Mouse (Mus musculus): ENCODE results near the gene Plcb4. TPM values are rescaled to one million over a fixed set of nuclear protein-coding genes. Genes with fewer than 3 reads are reported as not detected.
"Not testable (repeated sequence)": the region's sequence is repeated elsewhere in the genome, so short reads cannot be mapped to it uniquely, and the experiment has no call there.

Plcb4 gene
- polyA plus RNA-seq, 1 experiment from 2014 or later = 15.9 TPM

DNA sequence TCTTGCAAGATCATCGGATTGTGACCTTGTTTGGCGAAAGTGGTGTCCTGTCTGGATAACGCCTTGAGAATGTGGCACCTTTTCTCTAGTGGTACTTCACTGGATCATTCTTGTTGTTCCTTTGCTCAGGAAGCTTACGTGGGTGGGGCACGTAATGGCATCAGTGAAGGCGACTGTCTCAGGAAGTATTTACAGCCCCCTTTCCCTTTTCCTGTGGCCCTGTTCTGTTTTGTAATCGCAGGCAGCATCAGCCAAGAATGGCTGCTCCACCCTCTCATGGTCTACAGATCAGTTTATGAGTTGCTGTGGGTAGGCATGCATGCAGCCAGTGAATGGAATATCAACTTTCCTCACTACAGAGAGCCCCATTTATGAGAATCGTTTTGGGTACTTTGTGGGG lies 21.2 kb downstream of the Plcb4 start:
- H3K4me3 ChIP-seq = no peak overlapping the region
- no peak overlapping the region for H3K27ac ChIP-seq
- peaks cover 11% of the 10 kb centered on the region for H3K4me1 ChIP-seq
- no peaks in the 10 kb centered on the region for H3K9me3 ChIP-seq
- 89% methylated on average over 8 of the region's 8 CpGs for WGBS
- H3K36me3 ChIP-seq (replicated peaks) = no peaks in the 10 kb centered on the region
- no peaks in the 10 kb centered on the region for H3K27me3 ChIP-seq (ENCODE audit: poor library complexity, severe bottlenecking)
- no peak for DNase-seq (ENCODE audit: extremely low spot score, low spot score)

DNA sequence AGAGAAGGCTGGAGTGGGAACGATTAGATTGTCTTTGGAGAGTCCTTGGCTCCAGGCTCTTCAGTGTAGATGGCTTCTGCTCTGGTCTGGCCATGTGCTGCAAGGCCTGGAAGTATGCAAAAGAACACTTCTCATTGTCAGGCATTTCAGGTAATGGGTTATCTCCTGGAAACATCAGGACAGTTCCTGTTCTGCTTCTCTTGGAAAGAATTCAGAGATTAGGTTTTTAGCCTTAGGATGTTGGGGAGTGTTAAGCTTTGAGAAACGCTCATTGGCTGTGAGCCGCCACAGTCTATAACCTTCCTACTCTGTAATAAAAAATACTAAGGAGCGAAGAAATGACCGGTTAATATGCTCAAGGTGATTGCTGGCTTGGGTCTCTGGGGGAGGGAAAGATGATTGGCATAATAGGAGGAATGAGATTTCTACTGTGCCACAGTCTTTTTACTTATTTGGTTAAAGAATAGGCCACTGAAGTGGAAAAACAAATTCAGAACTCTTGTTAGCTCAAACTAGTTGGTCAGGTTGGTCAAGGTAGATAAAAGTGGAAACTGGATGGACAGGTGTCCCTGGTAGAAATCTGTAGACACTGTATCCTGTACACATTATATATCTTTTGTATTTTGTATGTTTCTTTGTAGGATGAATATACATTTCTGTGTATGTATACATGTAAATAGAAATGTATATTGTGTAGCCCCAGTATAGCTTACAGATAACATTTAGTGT lies 21.8 kb downstream of the Plcb4 start:
- whole genome bisulfite sequencing = 93% methylated on average over 5 of the region's 5 CpGs
- Histone ChIP-seq H3K9me3 (no peaks in the 10 kb centered on the region), H3K36me3 (replicated peaks) (peaks cover under 1% of the 10 kb centered on the region; the same call in 1 of the 2 replicates), H3K27me3 (ENCODE audit: poor library complexity, severe bottlenecking) (no peaks in the 10 kb centered on the region), H3K4me3 (no peak overlapping the region), H3K27ac (no peak overlapping the region), H3K4me1 (peaks cover 11% of the 10 kb centered on the region)
- DNase-seq (ENCODE audit: extremely low spot score, low spot score) = no peak

GRCm38 (mm10) chr2:135683684-135684440 lies 25.1 kb downstream of the Plcb4 start:
- 90% methylated on average over 10 of the region's 10 CpGs for WGBS
- H3K27ac ChIP-seq = no peak overlapping the region

GRCm38 (mm10) chr2:135686692-135687091 lies 27.9 kb downstream of the Plcb4 start:
- DNase-seq (ENCODE audit: extremely low spot score, low spot score) = no peak
- no peaks in the 10 kb centered on the region for H3K9me3 ChIP-seq
- no peaks in the 10 kb centered on the region for H3K27me3 ChIP-seq (ENCODE audit: poor library complexity, severe bottlenecking)
- H3K4me1 ChIP-seq = no peaks in the 10 kb centered on the region
- WGBS = 91% methylated on average over 4 of the region's 4 CpGs
- no peak overlapping the region for H3K27ac ChIP-seq
- peaks cover 6% of the 10 kb centered on the region for H3K36me3 ChIP-seq (replicated peaks)
- H3K4me3 ChIP-seq = no peak overlapping the region

More at GRCm38 (mm10) chr2:135683684-135684440, 25.1 kb downstream of the Plcb4 start:
- no peak overlapping the region for H3K4me3 ChIP-seq
- peaks cover 6% of the 10 kb centered on the region for H3K36me3 ChIP-seq (replicated peaks)
- H3K9me3 ChIP-seq = no peaks in the 10 kb centered on the region
- H3K27me3 ChIP-seq (ENCODE audit: poor library complexity, severe bottlenecking) = no peaks in the 10 kb centered on the region
- no peak for DNase-seq (ENCODE audit: extremely low spot score, low spot score)
- H3K4me1 ChIP-seq = no peaks in the 10 kb centered on the region

- Histone ChIP-seq H3K4me1 (peaks cover 3% of the 10 kb centered on the region), H3K9me3 (no peaks in the 10 kb centered on the region), H3K36me3 (replicated peaks) (peaks cover 6% of the 10 kb centered on the region), H3K4me3 (no peak overlapping the region), H3K27ac (no peak overlapping the region), H3K27me3 (ENCODE audit: poor library complexity, severe bottlenecking) (no peaks in the 10 kb centered on the region)
- DNase-seq (ENCODE audit: extremely low spot score, low spot score) = no peak
- WGBS = 89% methylated on average over 5 of the region's 5 CpGs
Observed at GRCm38 (mm10) chr2:135687585-135687984, 28.8 kb downstream of the Plcb4 start.

DNA sequence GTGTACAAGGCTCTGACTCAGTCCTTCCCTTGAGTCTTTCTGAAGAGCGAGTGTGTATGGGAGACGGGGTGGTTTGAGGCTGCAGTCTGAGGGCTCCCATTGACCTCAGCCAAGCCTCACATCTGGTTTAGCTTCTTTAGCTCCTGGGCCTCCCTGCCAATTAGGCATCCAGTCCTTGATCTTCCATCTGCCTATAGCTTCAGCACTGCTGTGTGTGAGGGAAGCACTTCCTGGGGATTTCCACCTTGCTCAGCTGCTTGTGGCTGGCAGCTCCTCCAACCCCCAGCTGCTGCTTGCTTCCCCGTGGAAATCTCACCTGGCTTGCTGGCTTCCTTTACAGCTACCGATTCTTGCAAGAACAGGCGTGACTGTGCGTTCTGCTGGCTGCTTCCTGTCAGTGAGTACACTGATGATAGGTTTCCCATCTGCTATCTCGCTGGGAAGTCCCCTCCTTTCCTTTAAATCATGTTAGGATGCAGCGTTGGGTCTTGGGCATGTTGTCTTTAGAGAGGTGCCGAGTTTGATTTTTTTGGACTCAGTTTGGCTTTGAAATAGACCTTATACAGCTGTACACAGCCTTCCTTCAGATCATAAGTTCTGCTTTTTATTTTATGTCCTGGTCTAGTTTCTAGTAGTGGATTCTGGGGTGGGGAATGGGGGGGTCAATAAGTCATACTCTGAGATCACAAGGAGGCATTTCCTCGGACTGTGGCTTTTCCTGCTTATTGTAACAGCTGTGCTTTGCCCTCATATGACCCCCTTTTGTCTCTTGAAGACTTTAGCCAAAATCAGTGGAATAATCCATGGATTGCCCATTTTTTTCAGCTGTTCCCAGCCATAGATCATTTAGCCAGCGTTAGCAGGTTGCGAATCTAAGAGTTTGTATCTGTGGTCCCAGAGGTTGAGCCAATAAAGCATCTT lies 34.0 kb downstream of the Plcb4 start:
- Histone ChIP-seq H3K36me3 (replicated peaks) (0 out of 2 replicates have a peak, but pooled peaks cover 3% of the 10 kb centered on the region), H3K4me3 (no peak overlapping the region), H3K9me3 (no peaks in the 10 kb centered on the region), H3K27me3 (ENCODE audit: poor library complexity, severe bottlenecking) (no peaks in the 10 kb centered on the region), H3K4me1 (peaks cover 13% of the 10 kb centered on the region), H3K27ac (peak overlapping the region; percentile 0; the same call in 1 of the 2 replicates)
- WGBS = 73% methylated on average over 12 of the region's 12 CpGs
- no peak for DNase-seq (ENCODE audit: extremely low spot score, low spot score)

DNA sequence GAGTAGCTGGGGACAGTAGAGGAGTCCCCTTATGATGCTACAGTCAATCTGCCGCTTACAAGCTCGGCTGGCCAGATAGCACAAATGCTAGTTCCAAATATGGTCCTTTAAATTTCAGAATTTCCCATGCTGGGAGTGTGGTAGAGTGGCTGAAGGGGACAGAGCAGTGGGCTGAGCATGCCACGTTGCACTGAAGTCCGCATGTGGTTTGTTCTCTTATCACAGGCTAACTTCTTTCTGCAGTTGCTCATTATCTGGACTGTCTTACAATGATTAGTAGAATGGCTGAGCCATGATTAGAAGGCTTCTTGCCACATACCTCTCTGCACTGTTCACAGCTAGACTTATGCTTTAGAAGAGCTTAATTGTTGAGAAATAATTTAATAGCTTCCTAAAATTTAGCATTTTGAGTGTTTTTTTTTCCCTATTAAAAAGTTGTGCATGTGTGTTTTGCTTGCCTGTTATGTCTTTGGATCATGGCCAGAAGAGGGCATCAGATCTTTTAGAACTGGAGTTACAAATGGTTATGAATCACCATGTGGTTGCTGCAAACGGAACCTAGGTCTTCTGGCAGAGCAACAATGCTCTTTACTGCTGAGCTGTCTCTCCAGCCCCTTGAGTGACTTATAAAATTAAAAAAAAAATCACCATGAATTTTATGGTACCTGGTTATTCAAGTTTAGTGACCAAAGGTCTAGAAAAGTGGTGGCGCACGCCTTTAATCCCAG lies 42.0 kb downstream of the Plcb4 start:
- Histone ChIP-seq H3K9me3 (no peaks in the 10 kb centered on the region), H3K4me3 (no peak overlapping the region), H3K36me3 (replicated peaks) (peaks cover 19% of the 10 kb centered on the region), H3K27ac (no peak overlapping the region), H3K27me3 (ENCODE audit: poor library complexity, severe bottlenecking) (no peaks in the 10 kb centered on the region), H3K4me1 (no peaks in the 10 kb centered on the region)
- peak; percentile 6 for DNase-seq (ENCODE audit: extremely low spot score, low spot score)
- 95% methylated on average over 7 of the region's 7 CpGs for WGBS

GRCm38 (mm10) chr2:135704673-135705072 lies 45.9 kb downstream of the Plcb4 start:
- no peak for DNase-seq (ENCODE audit: extremely low spot score, low spot score)
- peaks cover 14% of the 10 kb centered on the region for H3K36me3 ChIP-seq (replicated peaks)
- H3K4me3 ChIP-seq = no peak overlapping the region
- peak overlapping the region; percentile 20; the same call in 1 of the 2 replicates for H3K27ac ChIP-seq
- H3K9me3 ChIP-seq = no peaks in the 10 kb centered on the region
- 91% methylated on average over 5 of the region's 5 CpGs for WGBS
- peaks cover 5% of the 10 kb centered on the region for H3K4me1 ChIP-seq
- H3K27me3 ChIP-seq (ENCODE audit: poor library complexity, severe bottlenecking) = no peaks in the 10 kb centered on the region

GRCm38 (mm10) chr2:135707305-135707704 lies 48.5 kb downstream of the Plcb4 start:
- H3K4me3 ChIP-seq = no peak overlapping the region
- 90% methylated on average over 2 of the region's 2 CpGs for WGBS
- peaks cover 6% of the 10 kb centered on the region for H3K36me3 ChIP-seq (replicated peaks)
- no peaks in the 10 kb centered on the region for H3K9me3 ChIP-seq
- peaks cover 32% of the 10 kb centered on the region for H3K4me1 ChIP-seq
- H3K27me3 ChIP-seq (ENCODE audit: poor library complexity, severe bottlenecking) = no peaks in the 10 kb centered on the region
- no peak overlapping the region for H3K27ac ChIP-seq
- no peak for DNase-seq (ENCODE audit: extremely low spot score, low spot score)

DNA sequence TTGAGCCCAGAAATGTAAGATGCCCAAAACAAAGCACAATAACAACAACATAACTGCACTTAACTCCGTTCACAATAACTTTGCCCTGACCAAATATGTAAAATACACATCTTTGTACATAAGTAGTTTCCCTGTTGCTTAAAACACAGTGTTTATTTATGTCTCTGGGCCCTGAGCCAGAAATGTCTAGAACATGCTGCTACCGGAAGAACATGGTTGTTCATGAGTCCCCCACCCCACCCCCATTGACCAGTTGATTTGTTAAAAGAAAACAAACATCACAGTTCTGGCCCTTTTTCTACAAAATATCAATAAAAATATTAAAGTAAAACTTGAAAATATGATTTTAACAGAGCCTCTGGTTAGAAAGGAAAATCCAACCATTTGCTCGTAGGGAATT lies 49.6 kb downstream of the Plcb4 start:
- Histone ChIP-seq H3K4me3 (no peak overlapping the region), H3K9me3 (no peaks in the 10 kb centered on the region), H3K4me1 (peaks cover 43% of the 10 kb centered on the region), H3K36me3 (replicated peaks) (peaks cover 2% of the 10 kb centered on the region; the same call in 1 of the 2 replicates), H3K27ac (no peak overlapping the region), H3K27me3 (ENCODE audit: poor library complexity, severe bottlenecking) (no peaks in the 10 kb centered on the region)
- DNase-seq (ENCODE audit: extremely low spot score, low spot score) = no peak
- 96% methylated on average over 3 of the region's 3 CpGs for WGBS

DNA sequence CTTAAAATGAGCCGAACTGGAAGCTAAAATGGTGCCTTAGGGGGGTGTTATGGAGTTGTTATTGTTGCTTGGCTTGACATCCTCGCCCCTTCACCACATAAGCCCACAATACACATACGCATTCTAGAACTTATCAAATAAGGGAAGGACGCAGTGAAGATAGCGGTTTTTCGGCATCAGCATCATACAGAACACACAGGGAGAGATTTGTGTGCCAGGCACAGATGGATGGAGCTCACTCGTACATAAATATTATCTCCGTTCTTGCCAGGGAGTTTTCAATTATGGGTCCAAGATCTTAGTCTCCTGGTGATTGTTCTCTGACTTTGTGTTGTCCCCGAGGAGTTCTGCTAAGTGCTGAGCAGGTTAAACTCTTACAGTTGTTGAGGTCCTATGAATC lies 50.0 kb downstream of the Plcb4 start:
- Histone ChIP-seq H3K36me3 (replicated peaks) (no peaks in the 10 kb centered on the region; the same call in 1 of the 2 replicates), H3K4me3 (no peak overlapping the region), H3K4me1 (peaks cover 47% of the 10 kb centered on the region), H3K9me3 (no peaks in the 10 kb centered on the region), H3K27ac (no peak overlapping the region), H3K27me3 (ENCODE audit: poor library complexity, severe bottlenecking) (no peaks in the 10 kb centered on the region)
- DNase-seq (ENCODE audit: extremely low spot score, low spot score) = no peak
- WGBS = 93% methylated on average over 9 of the region's 9 CpGs

DNA sequence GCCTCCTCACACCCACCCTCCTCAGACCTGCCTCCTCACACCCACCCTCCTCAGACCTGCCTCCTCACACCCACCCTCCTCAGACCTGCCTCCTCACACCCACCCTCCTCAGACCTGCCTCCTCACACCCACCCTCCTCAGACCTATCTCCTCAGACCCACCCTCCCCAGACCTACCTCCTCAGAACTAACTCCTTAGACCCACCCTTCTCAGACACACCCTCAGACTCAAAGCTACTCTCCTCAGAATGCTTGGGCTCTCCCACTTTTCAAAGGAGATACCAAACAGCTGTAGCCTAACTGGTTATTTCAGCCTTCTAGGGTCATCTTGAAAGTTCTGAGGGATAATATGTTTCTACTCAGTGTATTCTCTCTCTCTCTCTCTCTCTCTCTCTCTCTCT lies 50.9 kb downstream of the Plcb4 start:
- not testable (repeated sequence) for H3K27me3 ChIP-seq (ENCODE audit: poor library complexity, severe bottlenecking); H3K4me3 ChIP-seq; H3K9me3 ChIP-seq; DNase-seq (ENCODE audit: extremely low spot score, low spot score); H3K36me3 ChIP-seq (replicated peaks)
- H3K4me1 ChIP-seq = peaks cover 52% of the 10 kb centered on the region
- H3K27ac ChIP-seq = peak overlapping the region; percentile 66; the same call in 1 of the 2 replicates
